Mouse (Mus musculus) intestine, embryonic 16.5 days (tissue): ENCODE results near the gene Fez1. TPM values are rescaled to one million over a fixed set of nuclear protein-coding genes. Genes with fewer than 3 reads are reported as not detected.
A peak's percentile ranks its signal among the peaks of the same experiment; 100 is the strongest.

Source experiments
- ATAC-seq: fragments of 200-750 bp; cut with Nextera tagmentation; 2 replicates; pipeline ENCODE4 v1.8.0; 2017; ENCODE audit warnings: moderate TSS enrichment, moderate library complexity
- H3K27ac ChIP-seq: fragments of 300-500 bp; sonication (generic); 2 replicates; pipeline ENCODE4 v1.5.1; 2014; ENCODE audit warnings: mild to moderate bottlenecking, low read length
- H3K27me3 ChIP-seq: fragments of 300-500 bp; sonication (generic); replicated peaks from 2 replicates; pipeline ENCODE4 v1.6.1; 2014; ENCODE audit warnings: low read length, control low read depth, mixed read lengths; ENCODE audit not compliant: control insufficient read depth, insufficient read depth
- H3K36me3 ChIP-seq: fragments of 300-500 bp; sonication (generic); 2 replicates; pipeline ENCODE4 v1.6.1; 2014; ENCODE audit warnings: low read length, control low read depth; ENCODE audit not compliant: control insufficient read depth, insufficient read depth
- H3K4me1 ChIP-seq: fragments of 300-500 bp; sonication (generic); 2 replicates; pipeline ENCODE4 v1.6.1; 2014; ENCODE audit warnings: low read length, control low read depth, mixed read lengths; ENCODE audit not compliant: control insufficient read depth, insufficient read depth
- H3K4me2 ChIP-seq: fragments of 300-500 bp; sonication (generic); 2 replicates; pipeline ENCODE4 v1.6.1; 2014; ENCODE audit warnings: low read depth, low read length, control low read depth
- H3K4me3 ChIP-seq: fragments of 300-500 bp; sonication (generic); 2 replicates; pipeline ENCODE4 v1.5.1; 2014; ENCODE audit warnings: mild to moderate bottlenecking, low read length
- H3K9ac ChIP-seq: fragments of 300-500 bp; sonication (generic); 2 replicates; pipeline ENCODE4 v1.6.1; 2014; ENCODE audit warnings: low read depth, low read length
- H3K9me3 ChIP-seq: fragments of 300-500 bp; sonication (generic); 2 replicates; pipeline ENCODE4 v1.6.1; 2016; ENCODE audit warnings: low read length, control low read depth; ENCODE audit not compliant: control insufficient read depth
- WGBS: fragments of 180-500 bp; shearing (Covaris S2); extraction: QIAGEN DNeasy Blood & Tissue Kit; methylation state at CpG from one replicate; pipeline ENCODE4 v1.1.7; 2014; 5-methylcytosine and 5-hydroxymethylcytosine counted together
- polyA plus RNA-seq: library from polyadenylated mRNA; unstranded; fragments of >200 nt; fragmentation: Nextera tagmentation; extraction: Ambion mirVana; gene quantifications from 2 replicates; pipeline ENCODE4 v1.2.1, GENCODE M21; 2015

Gene Fez1
- polyA plus RNA-seq, result 13.1 and 14.4 TPM in 2 replicates

DNA sequence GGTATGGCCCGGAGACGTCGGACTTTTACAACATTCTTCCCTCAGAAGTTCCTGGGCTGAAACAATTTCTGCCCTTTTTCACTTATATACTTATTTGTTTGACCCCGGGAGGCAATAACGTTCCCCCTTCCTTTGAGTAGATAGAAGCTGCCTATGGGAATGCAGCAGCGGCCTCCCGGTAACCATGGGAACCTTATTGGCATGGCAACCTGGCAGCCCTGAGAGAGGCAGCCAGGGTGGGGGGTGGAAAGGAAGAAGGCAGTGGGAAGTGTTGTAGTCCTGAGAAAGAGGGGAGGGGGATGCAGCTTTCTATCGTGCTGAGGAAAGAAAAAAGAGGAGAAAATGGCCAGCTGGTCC, at the start of gene Fez1:
TSS of gene Fez1 (plus strand) at position 221 of the 357 bp plus-strand sequence.
- H3K27ac ChIP-seq, result no peak within 1 kb of the TSS
- H3K9me3 ChIP-seq, result no peaks in the 10 kb centered on the region
- no peak within 1 kb of the TSS for H3K9ac ChIP-seq
- peaks cover 5% of the 10 kb centered on the region; the same call in 1 of the 2 replicates for H3K4me1 ChIP-seq
- H3K27me3 ChIP-seq, result no peaks in the 10 kb centered on the region
- H3K4me3 ChIP-seq, result no peak within 1 kb of the TSS
- no peak for ATAC-seq
- H3K36me3 ChIP-seq, result no peaks in the 10 kb centered on the region
- 2% methylated on average over 8 of the region's 8 CpGs for WGBS
- 0 out of 2 replicates have a peak within 1 kb of the TSS, but pooled peaks have one; percentile 19 for H3K4me2 ChIP-seq

DNA sequence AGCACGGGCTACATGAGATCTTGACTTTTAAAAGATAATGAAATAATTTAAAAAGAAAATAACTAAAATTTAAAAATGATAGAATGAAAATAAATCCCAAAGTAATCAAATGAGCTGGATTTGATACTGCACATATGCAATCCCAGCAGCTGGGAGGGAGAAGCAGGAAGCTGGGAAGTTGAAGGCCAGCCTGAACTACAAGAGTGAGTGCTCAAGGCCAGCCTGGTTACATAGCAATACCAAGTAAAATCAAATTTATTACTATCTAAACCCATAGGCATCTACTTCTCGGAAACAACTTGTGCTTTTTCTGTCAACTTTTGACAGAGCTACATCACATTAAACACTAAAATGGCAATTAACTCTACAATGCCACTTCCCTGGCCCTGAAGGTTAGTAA, 37.7 kb upstream of the Fez1 start:
- Histone ChIP-seq H3K4me2 (no peak overlapping the region), H3K4me1 (no peaks in the 10 kb centered on the region), H3K4me3 (no peak overlapping the region), H3K9me3 (no peaks in the 10 kb centered on the region), H3K27ac (no peak overlapping the region), H3K27me3 (no peaks in the 10 kb centered on the region), H3K36me3 (peaks cover 18% of the 10 kb centered on the region), H3K9ac (no peak overlapping the region)
- 76% methylated on average over 2 of the region's 2 CpGs for WGBS
- no peak for ATAC-seq

DNA sequence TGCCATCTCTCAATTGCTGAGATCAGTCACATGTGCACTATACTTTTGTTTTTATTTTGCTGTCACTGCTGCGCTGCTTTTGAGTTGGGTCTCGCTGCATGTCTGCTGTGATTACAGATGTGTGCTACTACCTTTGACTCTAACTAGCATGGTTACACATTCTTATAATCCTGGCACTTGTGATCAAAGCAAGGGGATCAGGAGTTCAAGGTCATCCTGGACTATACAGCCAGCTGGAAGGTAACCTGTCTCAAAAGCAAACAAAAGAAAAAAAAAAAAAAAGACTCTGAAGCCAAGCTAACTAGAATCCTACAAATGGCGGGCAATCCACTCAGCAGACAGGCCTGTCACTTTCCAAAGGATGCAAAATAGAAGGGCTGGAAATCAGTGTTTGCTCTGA, 29.5 kb upstream of the Fez1 start:
- H3K4me2 ChIP-seq, result no peak overlapping the region
- ATAC-seq, result no peak
- peaks cover 6% of the 10 kb centered on the region for H3K4me1 ChIP-seq
- H3K27ac ChIP-seq, result no peak overlapping the region
- WGBS, result 83% methylated on average over 3 of the region's 3 CpGs
- H3K9ac ChIP-seq, result no peak overlapping the region
- no peaks in the 10 kb centered on the region for H3K27me3 ChIP-seq
- H3K4me3 ChIP-seq, result no peak overlapping the region
- H3K36me3 ChIP-seq, result peaks cover 14% of the 10 kb centered on the region
- H3K9me3 ChIP-seq, result no peaks in the 10 kb centered on the region

DNA sequence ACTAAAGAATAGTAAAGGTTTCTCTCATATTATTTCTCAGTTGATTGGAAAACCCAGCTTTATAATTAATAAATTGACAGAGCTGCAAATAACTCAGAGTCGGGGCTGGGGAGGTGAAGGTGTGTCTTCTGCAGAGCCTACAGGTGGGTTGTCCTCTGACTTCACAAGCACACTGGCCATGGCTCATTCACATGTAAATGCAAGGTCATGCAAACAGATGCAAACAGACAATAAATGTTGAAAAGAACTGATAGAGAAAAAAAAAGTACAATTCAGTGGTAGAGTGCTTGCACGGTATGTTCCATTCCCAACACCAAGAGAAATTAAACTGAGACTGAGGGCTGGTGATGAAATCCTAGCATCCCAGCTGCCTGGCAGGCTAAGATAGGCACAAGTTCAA, 27.2 kb upstream of the Fez1 start:
- Histone ChIP-seq H3K4me3 (no peak overlapping the region), H3K36me3 (peaks cover 6% of the 10 kb centered on the region; the same call in 1 of the 2 replicates), H3K9me3 (no peaks in the 10 kb centered on the region), H3K4me1 (peaks cover 9% of the 10 kb centered on the region), H3K9ac (no peak overlapping the region), H3K27me3 (no peaks in the 10 kb centered on the region), H3K27ac (no peak overlapping the region), H3K4me2 (no peak overlapping the region)
- 74% methylated on average over 2 of the region's 2 CpGs for WGBS
- ATAC-seq, result no peak

DNA sequence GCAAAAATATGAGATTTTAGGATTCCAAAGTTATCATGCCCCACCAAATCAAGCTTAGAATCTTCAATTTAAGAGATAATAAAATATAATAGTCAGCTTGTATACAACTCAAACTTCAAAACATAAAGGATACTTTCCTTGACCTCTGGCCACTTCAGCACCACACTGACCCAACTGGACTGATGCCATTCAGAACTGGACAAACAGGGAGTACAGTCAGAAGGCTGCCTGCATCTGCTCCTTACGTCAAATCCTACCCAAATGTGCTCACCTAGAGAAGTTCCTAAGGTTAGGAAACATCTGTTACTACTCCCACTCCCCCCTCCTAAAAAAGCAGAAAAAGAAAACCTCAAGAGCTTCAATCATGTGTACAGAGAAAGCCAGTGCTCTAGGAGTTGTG, 26.1 kb upstream of the Fez1 start:
- Histone ChIP-seq H3K27ac (no peak overlapping the region), H3K4me3 (no peak overlapping the region), H3K4me1 (peaks cover 9% of the 10 kb centered on the region), H3K9ac (no peak overlapping the region), H3K36me3 (peaks cover 3% of the 10 kb centered on the region; the same call in 1 of the 2 replicates), H3K9me3 (no peaks in the 10 kb centered on the region), H3K4me2 (peak overlapping the region; percentile 87; the same call in 1 of the 2 replicates), H3K27me3 (no peaks in the 10 kb centered on the region)
- WGBS, result 100% methylated on average over 1 of the region's 1 CpGs
- no peak for ATAC-seq

DNA sequence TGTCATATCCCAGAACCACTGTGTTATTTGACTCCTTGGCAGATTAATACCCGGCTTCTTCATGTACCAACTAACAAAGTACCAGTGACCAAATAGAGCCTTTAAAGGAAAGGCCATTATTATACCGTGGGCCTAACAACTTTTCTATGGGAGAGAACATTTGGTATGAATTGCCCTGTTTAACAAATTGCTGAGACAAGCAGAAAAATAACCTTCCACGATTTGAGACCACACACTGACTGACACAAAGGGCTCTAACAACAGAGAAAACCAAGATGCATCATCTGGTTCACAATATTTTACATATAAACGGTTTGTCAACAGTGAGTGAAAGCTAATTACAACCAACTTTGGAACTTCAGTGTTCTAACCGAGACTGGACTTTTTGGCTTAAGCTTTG, 25.4 kb upstream of the Fez1 start:
- no peak for ATAC-seq
- Histone ChIP-seq H3K4me3 (peak overlapping the region; percentile 99), H3K4me2 (peak overlapping the region; percentile 87), H3K27ac (no peak overlapping the region; the same call in 1 of the 2 replicates), H3K27me3 (no peaks in the 10 kb centered on the region), H3K9ac (peak overlapping the region; percentile 97), H3K4me1 (peaks cover 9% of the 10 kb centered on the region), H3K9me3 (no peaks in the 10 kb centered on the region), H3K36me3 (no peaks in the 10 kb centered on the region)
- WGBS, result 14% methylated on average over 5 of the region's 5 CpGs

DNA sequence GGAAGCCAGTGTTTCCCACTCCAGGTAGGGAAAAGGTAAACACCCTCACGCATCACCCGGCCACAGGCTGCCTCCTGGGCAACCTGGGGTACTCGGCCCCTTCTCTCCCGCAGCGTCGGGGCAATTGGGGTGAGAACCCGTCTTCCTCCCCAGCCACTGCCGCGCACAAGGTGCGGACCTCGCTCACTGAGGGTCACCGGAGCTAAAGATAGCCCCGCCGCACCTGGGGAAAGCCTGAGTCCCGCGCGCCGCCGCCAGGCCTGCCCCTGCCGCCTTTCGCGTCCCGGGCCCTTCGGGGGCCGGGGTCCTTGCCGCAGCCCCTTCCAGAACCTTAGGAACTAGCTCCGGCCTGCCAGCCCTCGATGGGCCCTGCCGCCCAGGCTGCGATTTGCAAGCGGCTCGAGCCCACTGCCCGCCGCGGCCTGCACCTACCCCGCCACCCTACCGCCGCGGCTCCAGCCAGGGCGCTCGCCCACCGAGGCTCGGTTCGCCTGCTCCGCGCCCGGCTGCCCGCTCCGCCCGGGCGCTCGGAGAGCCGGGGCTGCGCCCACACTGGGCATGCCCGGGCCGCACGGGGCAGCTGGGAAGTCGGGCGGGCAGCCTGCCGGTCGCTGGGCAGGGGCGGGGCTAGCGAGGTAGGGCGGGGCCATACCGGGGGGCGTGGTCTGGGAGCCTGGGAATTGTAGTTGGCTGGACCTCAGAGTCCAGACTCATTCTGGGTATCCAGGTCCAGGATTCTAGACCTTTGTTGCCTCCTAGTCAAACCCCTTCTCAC, 24.7 kb upstream of the Fez1 start, which contains the start of gene Ei24:
TSS of gene Ei24 (minus strand) at position 613 of the 775 bp plus-strand sequence.
- H3K27ac ChIP-seq, result peak within 1 kb of the TSS; percentile 70
- no peaks in the 10 kb centered on the region for H3K9me3 ChIP-seq
- under 1% methylated on average over 66 of the region's 66 CpGs for WGBS
- H3K4me3 ChIP-seq, result peak within 1 kb of the TSS; percentile 99
- ATAC-seq, result peak; percentile 100
- peak within 1 kb of the TSS; percentile 87 for H3K4me2 ChIP-seq
- no peaks in the 10 kb centered on the region for H3K36me3 ChIP-seq
- H3K4me1 ChIP-seq, result peaks cover 9% of the 10 kb centered on the region
- H3K9ac ChIP-seq, result peak within 1 kb of the TSS; percentile 97
- no peaks in the 10 kb centered on the region for H3K27me3 ChIP-seq

DNA sequence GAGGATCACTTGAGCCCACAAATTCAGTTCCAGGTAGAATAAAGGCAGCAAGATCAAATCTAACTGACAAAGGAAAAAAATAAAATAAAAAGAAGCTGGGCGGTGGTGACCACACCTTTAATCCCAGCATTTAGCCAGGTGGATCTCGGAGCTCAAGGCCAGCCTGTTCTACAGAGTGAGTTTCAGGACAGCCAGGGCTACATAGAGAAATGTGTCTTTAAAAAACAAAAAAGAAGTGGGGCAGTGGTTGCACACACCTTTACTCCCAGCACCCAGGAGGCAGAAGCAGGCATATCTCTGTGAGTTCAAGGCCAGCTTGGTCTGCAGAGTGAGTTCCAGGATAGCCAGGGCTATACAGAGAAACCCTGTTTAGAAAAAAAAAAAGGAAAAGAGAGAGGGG, 19.7 kb upstream of the Fez1 start:
- Histone ChIP-seq H3K27me3 (no peaks in the 10 kb centered on the region), H3K4me3 (no peak overlapping the region), H3K36me3 (no peaks in the 10 kb centered on the region), H3K4me2 (no peak overlapping the region), H3K27ac (no peak overlapping the region), H3K9ac (no peak overlapping the region), H3K9me3 (no peaks in the 10 kb centered on the region), H3K4me1 (peaks cover 4% of the 10 kb centered on the region; the same call in 1 of the 2 replicates)
- WGBS, result 76% methylated on average over 2 of the region's 2 CpGs
- no peak for ATAC-seq

DNA sequence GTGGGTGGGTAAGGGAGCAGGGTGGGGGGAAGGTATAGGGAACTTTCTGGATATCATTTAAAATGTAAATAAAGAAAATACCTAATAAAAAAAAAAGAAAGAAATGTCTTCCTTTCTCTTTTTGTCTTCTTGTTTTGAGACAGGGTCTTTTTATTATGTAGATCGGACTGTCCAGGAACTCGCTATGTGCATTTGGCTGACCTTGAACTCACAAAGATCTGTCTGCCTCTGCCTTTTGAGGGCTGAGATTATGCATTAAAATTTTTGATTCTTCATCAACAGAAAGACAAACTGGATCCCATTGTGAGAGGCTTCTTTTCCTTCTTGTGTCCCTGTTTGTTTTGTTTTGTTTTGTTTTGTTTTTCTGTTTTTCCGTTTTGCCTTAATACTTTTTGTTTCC, 18.7 kb upstream of the Fez1 start:
- H3K4me3 ChIP-seq, result no peak overlapping the region
- H3K4me2 ChIP-seq, result no peak overlapping the region
- H3K9ac ChIP-seq, result no peak overlapping the region
- H3K27ac ChIP-seq, result no peak overlapping the region
- no peaks in the 10 kb centered on the region for H3K9me3 ChIP-seq
- H3K4me1 ChIP-seq, result no peaks in the 10 kb centered on the region
- WGBS, result 79% methylated on average over 3 of the region's 3 CpGs
- H3K36me3 ChIP-seq, result no peaks in the 10 kb centered on the region
- no peak for ATAC-seq
- no peaks in the 10 kb centered on the region for H3K27me3 ChIP-seq
